Mouse (Mus musculus) ovary, adult 18-20 months (tissue): ENCODE data around the gene Ganc.

Source experiments
- DNase-seq: peaks from one replicate; pipeline ENCODE4 v3.0.0; 2022; ENCODE audit warnings: low spot score, mixed read lengths

The Ganc gene

GRCm38 (mm10) chr2:120501931-120502604, 98.4 kb downstream of the Ganc start:
- no peak for DNase-seq

- DNase-seq = no peak
Observed at GRCm38 (mm10) chr2:120502605-120502990, 98.9 kb downstream of the Ganc start.

- no peak for DNase-seq
Observed at GRCm38 (mm10) chr2:120503094-120503493, 99.4 kb downstream of the Ganc start.

- no peak for DNase-seq
Observed at GRCm38 (mm10) chr2:120503992-120504391, 100.3 kb downstream of the Ganc start.
